15 mouse cellular contexts compared by ENCODE assay signal in the genomic region with DNA sequence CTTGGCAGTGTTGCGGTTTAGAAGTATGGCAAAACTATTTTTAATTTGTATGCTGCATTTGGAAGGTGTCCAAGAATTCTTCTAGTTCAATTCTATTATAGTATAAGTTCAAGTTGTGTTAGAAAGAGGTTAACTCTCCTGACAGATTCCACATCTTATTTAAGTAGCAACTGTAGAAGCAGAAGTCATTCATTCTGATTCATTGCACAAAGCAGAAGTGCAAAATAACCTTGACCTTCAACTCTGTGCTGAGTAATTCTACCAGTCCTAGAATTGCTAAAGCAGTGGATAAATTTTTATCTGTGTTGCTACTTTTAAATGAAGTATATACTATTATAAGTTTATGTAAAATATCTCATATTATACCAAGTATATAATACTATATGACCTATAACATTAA.
"Had no signal": no experiment of that assay in that cellular context is flagged by ENCODE, and none has a peak within 500 bp of the region (broad histone marks: within the 10 kb centered on the region; RNA-seq: fewer than 3 reads in every experiment).

No protein-coding gene starts in this region.

- H3K4me3 ChIP-seq: layer of hippocampus, adult 2 months; limb, embryonic 12.5 days; liver, embryonic 13.5 days; lung, embryonic 15.5 days; midbrain, embryonic 12.5 days; neural tube, embryonic 13.5 days had no signal

- H3K9ac ChIP-seq: limb, embryonic 12.5 days; liver, embryonic 13.5 days; liver, postnatal 0 days; lung, embryonic 15.5 days; midbrain, embryonic 12.5 days; neural tube, embryonic 13.5 days had no signal

- H3K27me3 ChIP-seq: limb, embryonic 12.5 days; liver, embryonic 13.5 days; lung, embryonic 15.5 days; midbrain, embryonic 12.5 days; neural tube, embryonic 13.5 days had no signal

- ATAC-seq: liver, postnatal 0 days; midbrain, embryonic 16.5 days had no signal

- H3K4me1 ChIP-seq: limb, embryonic 12.5 days; liver, embryonic 13.5 days; lung, embryonic 15.5 days; midbrain, embryonic 12.5 days; neural tube, embryonic 13.5 days had no signal

- H3K9me3 ChIP-seq: limb, embryonic 12.5 days; lung, embryonic 15.5 days; midbrain, embryonic 12.5 days; neural tube, embryonic 13.5 days had no signal

- DNase-seq: kidney, postnatal 4 days; liver; liver, embryonic 13.5 days; liver, postnatal 0 days; retina, postnatal 1 day; right cerebral cortex, postnatal 4 days; spleen, adult 18-20 months; thymus, adult 2 months; thymus, postnatal 25 days had no signal

- H3K36me3 ChIP-seq: limb, embryonic 12.5 days; liver, embryonic 13.5 days; lung, embryonic 15.5 days; midbrain, embryonic 12.5 days; neural tube, embryonic 13.5 days had no signal

- H3K4me2 ChIP-seq: limb, embryonic 12.5 days; liver, embryonic 13.5 days; lung, embryonic 15.5 days; midbrain, embryonic 12.5 days; neural tube, embryonic 13.5 days had no signal

- H3K27ac ChIP-seq: layer of hippocampus, adult 2 months; limb, embryonic 12.5 days; liver, embryonic 13.5 days; lung, embryonic 15.5 days; midbrain, embryonic 12.5 days; neural tube, embryonic 13.5 days had no signal
